Mouse (Mus musculus): ENCODE measurements at regions not wholly inside any gene's neighbourhood (a gene's known extent, or its start where the extent isn't known, plus 50 kb on each side); places are given as distances from the start of the nearest gene placed in this dataset.

GRCm38 (mm10) chr5:73945671-73946070 is 122.6 kb downstream of the Usp46 start:
- Histone ChIP-seq H3K4me3 (ENCODE audit: low read depth, low read length) (no peak overlapping the region), H3K27me3 (ENCODE audit: control insufficient read depth, insufficient read depth, low read length) (no peaks in the 10 kb centered on the region), H3K4me1 (replicated peaks; ENCODE audit: control insufficient read depth, insufficient read depth) (no peaks in the 10 kb centered on the region), H3K9me3 (ENCODE audit: control insufficient read depth, low read length) (no peaks in the 10 kb centered on the region), H3K9ac (ENCODE audit: low read length) (no peak overlapping the region), H3K36me3 (ENCODE audit: control insufficient read depth, insufficient read depth, low read length) (no peaks in the 10 kb centered on the region), H3K27ac (replicated peaks) (no peak overlapping the region), H3K4me2 (replicated peaks; ENCODE audit: low read depth) (no peak overlapping the region)
- ATAC-seq (ENCODE audit: low FRiP score, low TSS enrichment) (no peak), DNase-seq (ENCODE audit: low spot score) (no peak)
- TF ChIP-seq CTCF (IDR thresholded peaks at IDR 0.05; ENCODE audit: low read depth): no peak
- TF ChIP-seq EP300 (optimal IDR thresholded peaks at IDR 0.05): no peak
- 94% methylated on average over 3 of the region's 3 CpGs for WGBS

- Histone ChIP-seq H3K27me3 (ENCODE audit: control insufficient read depth, insufficient read depth, low read length) (no peaks in the 10 kb centered on the region), H3K9me3 (ENCODE audit: control insufficient read depth, low read length) (no peaks in the 10 kb centered on the region), H3K4me3 (ENCODE audit: low read depth, low read length) (no peak overlapping the region), H3K4me2 (replicated peaks; ENCODE audit: low read depth) (no peak overlapping the region), H3K36me3 (ENCODE audit: control insufficient read depth, insufficient read depth, low read length) (no peaks in the 10 kb centered on the region), H3K4me1 (replicated peaks; ENCODE audit: control insufficient read depth, insufficient read depth) (no peaks in the 10 kb centered on the region), H3K9ac (ENCODE audit: low read length) (no peak overlapping the region), H3K27ac (replicated peaks) (no peak overlapping the region)
- ATAC-seq (ENCODE audit: low FRiP score, low TSS enrichment): no peak
- no peak for DNase-seq (ENCODE audit: low spot score)
- no peak for TF ChIP-seq EP300 (optimal IDR thresholded peaks at IDR 0.05)
- TF ChIP-seq CTCF (IDR thresholded peaks at IDR 0.05; ENCODE audit: low read depth): no peak
- WGBS: 92% methylated on average over 6 of the region's 6 CpGs
These were observed 122.1 kb downstream of the Usp46 start for GRCm38 (mm10) chr5:73946164-73946563.

- no peak for DNase-seq (ENCODE audit: low spot score)
- TF ChIP-seq CTCF (IDR thresholded peaks at IDR 0.05; ENCODE audit: low read depth): no peak
- TF ChIP-seq EP300 (optimal IDR thresholded peaks at IDR 0.05): no peak
- H3K36me3 ChIP-seq (ENCODE audit: control insufficient read depth, insufficient read depth, low read length): no peaks in the 10 kb centered on the region
- no peaks in the 10 kb centered on the region for H3K27me3 ChIP-seq (ENCODE audit: control insufficient read depth, insufficient read depth, low read length)
- ATAC-seq (ENCODE audit: low FRiP score, low TSS enrichment): no peak
- H3K4me2 ChIP-seq (replicated peaks; ENCODE audit: low read depth): no peak overlapping the region
- no peak overlapping the region for H3K9ac ChIP-seq (ENCODE audit: low read length)
- no peaks in the 10 kb centered on the region for H3K9me3 ChIP-seq (ENCODE audit: control insufficient read depth, low read length)
- no peak overlapping the region for H3K27ac ChIP-seq (replicated peaks)
- H3K4me1 ChIP-seq (replicated peaks; ENCODE audit: control insufficient read depth, insufficient read depth): no peaks in the 10 kb centered on the region
- H3K4me3 ChIP-seq (ENCODE audit: low read depth, low read length): no peak overlapping the region
- 85% methylated on average over 9 of the region's 9 CpGs for WGBS
These were observed 120.0 kb downstream of the Usp46 start for GRCm38 (mm10) chr5:73948031-73948899.

All from stomach, postnatal 0 days (tissue).